Mouse (Mus musculus) gastrocnemius, adult 18-20 months (tissue): ENCODE data around the gene Morc1. TPM values are rescaled to one million over a fixed set of nuclear protein-coding genes. Genes with fewer than 3 reads are reported as not detected.

Experiments used
- DNase-seq: peaks from one replicate; pipeline ENCODE4 v3.0.0; 2021; ENCODE audit warnings: low spot score
- total RNA-seq, 2 experiments: library from RNA; stranded (reverse); gene quantifications; 2 replicates each; pipeline ENCODE4 v1.2.3; 2021

The Morc1 gene
- total RNA-seq, 2 experiments from 2014 or later: 0.25 TPM; not detected in 1

DNA sequence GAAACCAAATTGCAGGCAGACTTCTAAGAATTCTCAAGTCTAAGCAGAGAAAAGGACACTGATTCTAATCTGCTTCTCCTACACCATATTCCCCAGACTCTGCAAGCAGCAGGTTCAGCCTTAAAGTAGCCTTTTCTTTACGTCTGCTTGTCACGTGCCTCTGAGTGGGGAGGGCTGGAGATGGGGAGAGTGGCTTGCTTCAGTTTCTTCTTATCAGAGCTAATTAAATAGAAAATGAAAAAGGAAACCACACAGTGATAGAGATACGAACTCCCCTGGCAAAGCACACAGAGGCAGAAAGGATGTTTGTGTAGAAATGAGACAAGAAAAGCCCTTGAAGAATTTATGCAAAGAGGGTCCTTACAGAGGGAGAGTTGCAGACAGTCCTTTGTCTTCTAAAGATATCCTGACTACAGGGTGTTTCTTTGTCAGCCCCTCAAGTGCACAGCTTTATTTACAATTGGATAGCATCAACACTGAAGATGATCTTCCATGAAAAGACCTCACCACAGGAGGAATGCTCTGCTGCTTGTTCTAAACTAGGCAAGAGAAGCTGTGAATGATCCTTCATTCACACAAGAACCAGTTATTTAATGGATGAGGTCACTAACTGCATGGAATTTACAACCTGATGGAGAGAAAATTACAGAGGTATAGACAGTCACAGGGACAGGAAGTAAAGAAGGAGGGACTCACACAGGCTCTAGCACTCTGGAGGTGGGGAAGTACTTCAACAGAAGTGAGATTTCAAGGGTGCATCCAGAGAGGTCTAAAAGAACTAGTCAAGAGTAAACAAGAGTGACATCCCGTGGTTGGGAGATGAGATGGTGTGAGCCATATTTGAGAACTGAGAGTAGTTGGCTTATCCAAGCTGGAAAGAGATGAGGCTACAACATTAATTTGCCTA is 44.1 kb downstream of the Morc1 start:
- DNase-seq: no peak

DNA sequence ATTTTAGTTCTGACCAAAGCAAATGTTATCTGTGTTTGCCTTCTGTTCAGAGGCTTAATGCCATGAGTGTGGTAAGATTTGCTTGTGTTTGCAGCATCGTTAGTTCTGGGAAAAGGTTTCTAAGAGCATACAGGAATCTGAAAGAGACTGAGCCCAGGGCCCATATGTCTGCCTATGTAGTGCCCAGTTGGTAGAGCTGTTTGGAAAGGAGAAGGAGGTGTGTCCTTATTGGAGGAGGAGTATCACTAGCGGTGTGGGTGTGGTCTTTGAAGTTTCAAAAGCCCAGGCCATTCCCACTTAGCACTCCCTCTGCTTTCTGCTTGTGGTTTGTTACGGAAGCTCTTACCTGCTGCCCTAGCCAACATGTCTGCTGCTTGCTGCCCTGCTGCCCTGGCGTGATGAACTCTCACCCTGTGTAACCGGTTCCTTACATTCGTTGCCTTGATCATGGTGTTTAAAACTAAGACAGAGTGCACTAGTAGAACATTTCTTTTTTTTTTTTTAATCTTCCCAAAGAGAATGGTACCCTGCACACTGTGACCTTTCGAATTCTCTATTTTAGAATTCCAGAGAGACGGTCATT is 48.3 kb downstream of the Morc1 start:
- no peak for DNase-seq

DNA sequence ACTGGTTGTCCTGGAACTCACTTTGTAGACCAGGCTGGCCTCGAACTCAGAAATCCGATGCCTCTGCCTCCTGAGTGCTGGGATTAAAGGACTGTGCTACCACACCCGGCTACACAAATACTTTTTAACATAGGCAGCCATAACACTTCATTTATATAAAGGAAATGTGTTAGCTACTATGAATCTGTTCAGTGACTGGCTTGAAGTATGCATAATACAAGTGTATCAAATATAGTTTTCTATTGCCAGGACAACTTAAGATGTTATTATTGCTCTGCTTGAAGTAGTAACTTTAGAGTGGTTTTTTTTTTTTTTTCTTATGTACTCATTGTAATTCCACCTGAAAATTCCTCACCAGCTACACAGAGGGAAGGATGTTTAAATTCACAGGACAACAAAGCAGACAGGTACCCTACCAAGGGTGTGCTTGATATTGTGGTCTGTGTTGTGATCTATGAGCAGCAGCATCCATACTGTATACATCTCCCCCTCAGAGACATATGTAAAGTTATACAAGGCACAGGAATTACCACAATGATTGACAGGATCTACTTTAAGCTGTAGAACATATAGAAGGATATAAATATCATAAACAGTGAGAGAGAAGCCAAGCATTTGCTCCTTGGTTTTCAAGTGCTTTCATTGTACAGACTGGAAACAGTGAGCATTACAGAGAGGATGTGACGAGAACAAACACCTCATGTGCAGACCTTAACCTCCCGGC is 85.9 kb downstream of the Morc1 start:
- DNase-seq: no peak

DNA sequence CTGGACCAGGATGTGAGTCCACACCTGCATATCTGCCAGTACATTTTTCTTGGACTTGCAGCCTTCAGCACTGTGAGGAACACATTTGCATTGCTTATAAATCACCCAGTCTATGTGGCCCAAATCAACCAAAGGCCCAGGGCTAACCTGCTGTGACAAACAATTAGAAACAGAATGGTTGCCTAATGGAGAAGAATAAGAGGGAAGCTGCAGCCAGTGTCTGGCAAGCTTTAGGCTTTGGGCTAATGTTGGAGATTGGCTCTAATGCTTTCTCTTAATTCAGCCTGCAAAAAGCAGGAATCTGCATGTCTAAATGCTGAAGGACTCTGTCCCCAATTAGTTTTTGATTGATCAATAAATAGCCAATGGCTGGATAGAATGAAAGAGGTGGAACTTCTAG is 88.5 kb downstream of the Morc1 start:
- DNase-seq: no peak

DNA sequence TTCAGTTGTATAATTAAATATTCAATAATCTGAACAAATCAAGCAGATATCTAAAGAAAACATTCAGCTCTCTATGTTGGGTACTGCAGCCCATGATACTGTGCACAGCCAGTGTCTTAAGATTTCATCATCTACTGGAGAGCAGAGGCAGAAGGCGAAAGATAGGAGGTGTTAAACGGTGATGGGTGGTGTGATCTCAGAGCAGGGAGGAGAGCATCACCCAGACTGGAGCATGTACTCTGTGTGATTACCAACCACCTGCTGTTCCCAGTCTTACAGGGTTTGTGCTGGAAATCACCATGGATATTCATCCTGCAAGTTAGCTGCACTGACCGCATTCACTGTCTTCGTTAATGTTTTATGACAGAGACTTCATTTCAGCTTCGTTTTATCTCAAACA is 106.1 kb downstream of the Morc1 start:
- no peak for DNase-seq

DNA sequence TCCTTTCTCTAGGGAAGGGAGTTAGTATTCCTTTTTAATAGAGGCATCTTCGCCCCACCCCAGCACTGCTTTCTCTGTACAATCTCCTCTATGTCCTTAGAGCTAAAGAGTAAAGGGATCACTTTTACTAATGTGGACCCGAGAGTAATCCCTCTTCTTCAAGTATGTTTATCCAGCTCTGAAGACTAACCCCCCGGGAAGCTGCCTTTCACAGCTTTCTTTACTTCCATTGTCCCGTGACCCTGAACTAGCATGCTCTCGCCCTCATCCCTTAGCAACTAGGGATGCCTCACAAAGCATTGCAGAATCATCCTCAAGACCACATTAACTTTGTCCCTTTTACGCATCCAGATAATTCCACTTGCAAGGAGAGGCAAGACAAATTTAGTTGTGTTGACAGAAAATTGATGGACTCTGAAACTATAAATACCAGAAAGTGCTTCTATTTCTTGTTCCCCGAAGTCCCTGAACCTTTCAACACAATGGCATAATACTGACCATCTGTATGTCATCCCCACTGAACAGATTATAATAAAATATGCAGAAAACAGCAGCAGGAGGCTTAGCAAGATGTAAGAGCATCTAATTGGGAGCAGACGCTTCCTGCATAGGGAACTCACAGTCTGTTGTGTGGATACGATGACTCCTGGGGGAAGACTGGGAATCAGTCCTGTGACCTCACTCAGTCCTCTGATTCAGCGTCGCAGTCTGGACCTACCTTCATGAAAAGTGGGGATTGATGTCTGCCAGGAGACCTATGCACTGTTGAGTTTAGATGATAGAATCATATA is 131.4 kb downstream of the Morc1 start:
- DNase-seq: no peak

DNA sequence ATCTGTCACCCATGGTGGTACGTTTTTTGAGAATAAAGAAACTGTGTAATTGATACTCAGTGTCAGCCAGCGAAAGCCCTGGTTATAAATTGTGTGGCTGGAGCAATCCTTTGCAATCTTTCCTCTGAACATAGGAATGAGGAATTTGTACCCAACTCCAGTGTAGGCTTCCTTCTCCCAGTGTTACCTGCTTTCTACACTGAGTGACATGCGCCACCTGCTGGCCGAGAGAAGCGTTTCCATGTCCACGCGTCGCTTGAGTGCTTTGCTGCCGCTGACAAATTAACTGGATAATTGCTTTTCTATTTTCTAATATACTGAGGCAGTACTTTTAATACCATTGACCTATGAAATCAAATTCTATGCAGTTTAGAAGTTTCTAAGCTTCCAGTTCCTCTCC is 139.3 kb downstream of the Morc1 start:
- DNase-seq: peak; percentile 10

DNA sequence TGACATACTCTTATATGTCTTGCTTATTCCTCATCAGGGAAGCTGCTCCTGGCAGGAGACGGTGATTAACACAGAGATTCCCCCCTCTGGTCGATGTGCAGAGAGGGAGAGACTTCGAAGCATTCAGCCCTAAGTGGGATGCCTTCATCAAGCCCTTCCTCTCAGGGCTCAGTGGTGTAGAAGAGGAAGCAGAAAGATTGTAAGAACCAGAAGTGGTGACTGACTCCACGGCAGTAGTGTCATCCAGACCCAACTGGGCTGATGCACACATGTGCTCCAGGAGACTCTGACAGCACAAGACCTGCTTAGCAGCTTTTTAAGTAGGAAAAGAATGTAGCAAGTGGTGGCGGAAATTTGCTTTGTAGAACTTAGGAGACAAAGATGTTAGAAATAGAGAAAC is 143.0 kb downstream of the Morc1 start:
- no peak for DNase-seq

DNA sequence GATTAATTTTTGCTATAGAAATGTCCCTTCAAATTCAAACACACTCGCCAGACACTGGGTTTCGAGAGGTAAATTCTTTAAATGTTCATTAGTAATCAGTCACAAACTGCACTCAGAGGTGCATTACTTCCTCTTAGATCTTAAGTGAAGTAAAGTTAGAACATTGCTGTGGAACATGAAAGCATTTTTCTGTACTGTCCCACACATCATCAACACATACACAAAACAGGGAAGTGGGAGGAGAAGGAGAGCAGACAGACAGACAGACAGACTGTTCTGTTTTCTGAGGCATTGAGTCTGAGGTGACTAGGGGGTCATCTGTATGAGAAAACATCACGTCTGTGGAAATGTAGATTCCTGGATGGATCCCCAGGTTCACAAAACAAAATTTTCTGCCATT is 143.5 kb downstream of the Morc1 start:
- DNase-seq: no peak

DNA sequence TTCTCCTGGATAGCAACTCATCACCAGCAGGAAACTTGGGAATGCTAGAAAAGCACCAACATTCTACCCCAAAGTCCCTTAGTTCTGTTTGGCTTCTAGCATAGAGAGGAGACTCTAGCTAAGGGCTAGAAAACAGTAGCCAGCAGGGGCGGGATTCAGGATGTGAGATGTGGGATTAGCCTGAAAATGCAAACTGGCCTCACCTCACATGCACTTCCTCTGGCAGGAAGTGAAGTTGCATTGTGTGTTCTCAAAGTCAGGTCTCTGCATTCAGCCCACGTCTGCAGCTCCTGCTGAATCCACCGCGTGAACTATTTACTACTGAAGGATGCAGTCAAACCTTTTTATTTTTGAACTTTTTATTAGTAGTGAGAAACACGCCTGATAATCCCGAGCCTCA is 154.3 kb downstream of the Morc1 start:
- DNase-seq: no peak

DNA sequence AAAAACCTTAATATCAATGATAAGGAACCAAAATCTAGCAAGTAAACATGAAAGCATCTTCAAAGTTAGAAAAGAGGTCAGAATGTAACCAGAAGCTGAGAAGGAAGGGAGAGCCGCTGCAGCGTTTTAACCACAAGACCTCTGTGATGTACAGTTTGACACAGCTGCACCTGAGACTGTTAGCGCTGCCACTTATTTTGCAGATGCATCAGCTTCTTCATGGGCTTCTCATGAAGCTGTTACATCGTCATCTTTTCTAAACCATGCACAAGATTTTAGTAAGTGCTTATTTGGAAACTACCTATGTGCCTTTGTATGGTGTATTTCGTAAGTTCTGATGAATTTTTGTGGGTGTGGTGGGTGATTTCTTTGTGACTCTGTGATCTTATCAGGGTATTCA is 163.4 kb downstream of the Morc1 start:
- DNase-seq: no peak

DNA sequence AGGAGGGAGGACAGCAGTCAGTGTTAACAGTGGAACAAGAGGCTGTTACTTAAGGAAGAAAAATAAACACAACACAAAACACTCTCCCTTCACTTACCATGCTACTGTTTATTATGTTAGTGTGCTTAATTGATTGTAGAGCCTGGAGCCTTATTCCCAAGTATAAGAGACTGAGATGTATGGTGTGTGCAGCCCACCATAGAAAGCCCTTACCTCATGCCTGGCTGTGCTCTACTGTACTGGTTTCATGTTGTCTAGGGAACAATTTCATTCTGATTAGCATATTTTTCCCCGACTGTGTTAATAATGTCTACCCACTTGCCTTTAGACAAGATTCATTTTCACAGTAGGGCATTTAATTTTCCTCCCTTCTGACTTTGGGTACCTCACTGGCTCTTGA is 164.2 kb downstream of the Morc1 start:
- DNase-seq: no peak

DNA sequence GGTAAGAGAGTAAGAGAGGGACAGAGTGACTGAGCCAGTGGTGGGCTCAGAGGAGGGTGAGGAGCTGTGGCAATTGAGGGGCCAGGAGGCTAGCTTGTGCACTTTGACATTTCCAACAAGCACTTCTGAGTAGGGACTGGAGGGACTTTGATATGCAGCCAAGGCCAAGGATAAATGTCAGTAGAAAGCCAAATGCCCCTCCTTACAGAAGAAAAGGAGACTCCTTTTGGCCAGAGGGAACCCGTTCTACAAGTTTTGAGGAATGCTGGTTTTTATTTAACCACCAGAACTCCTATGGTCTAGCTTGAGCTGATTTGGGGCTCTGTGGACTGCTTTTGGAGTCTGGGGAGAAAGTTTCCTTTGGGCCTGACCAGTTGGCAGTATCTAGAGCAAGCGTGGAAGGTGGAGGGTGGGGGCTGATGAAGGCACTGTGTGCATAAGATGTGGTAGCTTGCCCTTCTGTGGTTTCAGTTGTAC is 172.7 kb downstream of the Morc1 start:
- DNase-seq: no peak

DNA sequence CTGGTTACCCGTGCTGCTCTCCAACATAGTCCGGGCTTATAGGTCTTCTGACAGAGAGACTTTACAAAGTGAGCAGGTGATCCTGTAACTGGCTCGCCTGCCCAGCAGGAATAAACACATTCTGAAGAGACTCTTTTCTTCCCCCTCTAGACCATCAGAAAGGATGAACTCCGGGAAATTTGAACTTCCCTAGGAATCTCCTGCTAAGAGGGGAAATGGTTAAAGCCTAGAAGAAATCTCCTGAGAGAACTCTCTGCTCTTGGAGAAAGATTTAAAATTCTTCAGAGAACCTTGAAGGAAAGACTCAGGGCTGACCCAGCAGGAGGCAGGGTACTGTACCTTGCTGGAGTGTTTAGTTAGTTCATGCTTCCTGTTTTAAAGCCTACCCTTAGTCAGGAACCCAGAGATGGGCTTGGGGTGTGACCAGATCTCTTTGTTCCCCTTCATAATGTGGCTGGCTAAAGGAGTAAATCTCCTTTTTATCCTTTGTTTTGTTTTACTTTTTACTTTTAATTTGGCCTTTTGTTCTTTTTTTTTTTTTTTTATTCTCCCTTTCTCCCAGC is 175.5 kb downstream of the Morc1 start:
- no peak for DNase-seq

DNA sequence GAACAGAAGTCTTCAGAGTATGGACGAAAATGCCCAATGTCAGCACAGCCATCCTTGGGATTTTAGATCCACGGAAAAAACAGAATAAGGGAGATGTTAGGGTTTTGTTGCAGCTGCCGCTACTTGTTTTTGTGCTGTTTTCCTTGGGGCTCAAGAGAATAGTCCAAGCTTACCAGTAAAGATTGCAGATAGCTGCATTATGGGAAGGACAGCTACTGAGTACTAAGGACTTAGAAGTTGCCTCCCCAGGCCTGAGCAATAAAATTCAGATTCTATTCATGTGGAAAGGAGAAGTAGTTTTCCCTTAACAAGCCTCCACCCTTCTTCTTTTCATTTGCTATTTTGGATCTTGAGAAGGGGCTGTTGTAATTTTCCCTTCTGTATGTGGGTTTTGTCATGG is 177.2 kb downstream of the Morc1 start:
- DNase-seq: no peak

DNA sequence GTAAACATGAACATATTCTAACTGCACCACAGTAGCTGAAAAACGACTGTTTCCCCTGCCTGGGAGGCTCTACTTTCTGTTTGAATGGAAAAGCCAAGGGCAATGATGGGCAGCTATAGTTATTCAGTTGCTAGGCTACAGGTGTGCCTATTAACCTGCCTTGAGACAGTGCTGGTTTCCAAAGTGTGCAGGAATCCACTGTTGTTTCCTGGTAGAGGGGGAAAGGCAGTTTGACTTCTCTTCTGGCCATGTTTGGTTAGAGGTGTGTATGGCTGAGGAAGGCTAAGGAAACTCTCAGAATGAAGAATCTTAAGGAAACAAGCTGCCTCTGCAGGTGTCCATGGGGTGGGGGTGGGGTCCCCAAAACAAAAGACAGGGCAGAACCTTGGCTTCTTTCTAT is 179.8 kb downstream of the Morc1 start:
- no peak for DNase-seq

DNA sequence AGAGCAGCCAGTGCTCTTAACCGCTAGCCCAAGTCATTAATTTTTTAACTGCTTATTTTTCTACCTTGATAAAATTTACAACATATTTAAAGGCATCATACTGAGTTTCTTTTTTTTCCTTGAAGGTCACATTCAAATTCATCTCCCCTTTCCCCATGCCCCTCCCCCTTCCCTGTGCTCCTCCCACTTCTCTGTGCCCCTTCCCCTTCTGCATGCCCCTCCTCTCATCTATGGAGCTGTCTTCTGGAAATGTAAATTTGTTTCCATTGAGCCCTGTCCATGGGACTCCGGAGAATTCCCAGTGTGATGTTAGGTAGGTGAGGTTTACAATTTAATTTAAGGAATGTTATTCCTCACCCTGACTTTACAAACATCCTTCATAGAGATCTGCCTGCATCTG is 180.4 kb downstream of the Morc1 start:
- DNase-seq: no peak

DNA sequence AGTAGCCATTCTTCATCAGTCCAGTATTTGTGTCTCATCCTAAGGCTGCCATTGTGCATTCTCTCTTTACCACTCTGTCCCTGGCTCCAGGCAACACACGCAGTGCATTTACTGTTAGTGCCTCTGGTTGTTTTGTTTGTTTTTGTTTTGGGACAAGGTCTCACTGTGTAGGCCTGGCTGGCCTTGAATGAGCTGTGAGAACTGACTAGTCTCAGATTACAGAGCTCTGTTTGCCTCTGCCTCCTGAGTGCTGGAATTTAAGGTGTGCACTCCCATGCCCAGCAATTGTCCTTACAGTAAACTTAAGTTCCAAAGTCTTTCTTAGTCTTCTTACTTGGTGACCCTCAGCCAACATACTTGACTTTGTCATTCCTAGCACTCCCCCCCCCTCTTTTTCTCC is 182.7 kb downstream of the Morc1 start:
- DNase-seq: no peak

DNA sequence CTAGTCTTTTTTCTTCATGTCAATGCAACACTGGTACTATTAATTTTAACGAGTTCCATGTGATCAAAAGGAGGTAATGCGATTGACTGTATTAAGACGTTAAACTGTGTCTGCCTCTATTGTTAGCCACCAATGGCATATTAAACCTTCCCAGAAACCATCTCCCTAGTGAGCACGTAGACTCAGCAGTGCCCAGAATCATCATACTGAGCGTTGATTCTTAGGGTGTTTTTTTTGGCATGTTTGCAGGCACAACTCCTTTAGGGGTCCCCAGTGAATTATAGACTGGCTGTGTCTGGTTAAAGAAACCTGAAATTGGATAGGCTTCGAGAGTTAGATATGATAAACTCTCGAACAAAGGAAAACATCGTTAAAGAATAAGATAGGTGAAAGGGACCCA is 189.5 kb downstream of the Morc1 start:
- DNase-seq: no peak

DNA sequence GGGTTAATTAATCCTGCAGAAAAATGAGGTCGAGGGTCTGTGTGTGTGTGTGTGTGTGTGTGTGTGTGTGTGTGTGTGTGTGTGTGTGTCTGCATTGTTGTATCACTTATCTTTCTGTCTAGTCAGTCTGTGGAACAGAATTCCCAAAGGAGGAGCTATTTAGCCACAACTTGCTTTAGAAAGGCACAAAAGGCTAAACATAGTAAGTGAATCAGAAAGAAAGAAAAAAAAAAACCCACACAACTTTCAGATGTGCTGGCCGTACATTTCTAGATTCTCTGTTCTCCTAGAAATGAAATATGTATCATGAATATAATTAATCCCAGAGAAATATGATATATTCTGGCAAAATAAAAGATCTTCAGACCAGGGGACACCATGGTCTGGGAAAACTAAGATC is 190.0 kb downstream of the Morc1 start:
- DNase-seq: no peak

DNA sequence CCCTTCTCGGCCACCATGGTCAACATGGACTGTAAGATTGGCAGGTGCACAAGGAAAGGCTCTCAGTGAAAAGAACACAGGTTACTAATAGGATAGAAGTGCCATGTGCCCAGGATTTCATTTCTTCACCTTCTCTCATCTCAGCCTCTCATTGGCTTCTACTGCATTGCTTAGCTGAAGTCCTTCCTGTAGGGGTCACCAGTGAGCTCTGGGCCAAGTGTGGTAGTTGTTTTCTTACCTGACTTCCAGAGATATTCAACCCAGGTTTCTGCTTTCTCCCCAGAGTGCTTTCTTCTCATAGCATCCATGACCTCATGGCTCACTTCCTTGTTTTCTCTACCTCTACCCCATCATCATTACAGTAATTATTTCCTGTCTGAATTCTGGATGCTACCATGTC is 192.4 kb downstream of the Morc1 start:
- no peak for DNase-seq
